Mouse (Mus musculus) common myeloid progenitor, adult 5-6 weeks (primary cell): Measurements from ENCODE around the gene Apom. TPM values are rescaled to one million over a fixed set of nuclear protein-coding genes. Genes with fewer than 3 reads are reported as not detected.

Experiments
- ATAC-seq: replicated peaks from 2 replicates; pipeline ENCODE4 v1.8.0; 2016; ENCODE audit warnings: low read depth, mild to moderate bottlenecking, moderate TSS enrichment, inconsistent platforms; ENCODE audit not compliant: poor library complexity, severe bottlenecking
- total RNA-seq: library from RNA; stranded (forward); fragments of 200-1000, 187-1606 nt; gene quantifications from 2 replicates; pipeline ENCODE4 v1.2.3, GENCODE M21; 2017

Gene Apom
- total RNA-seq: not detected in 2 replicates

GRCm38 (mm10) chr17:35131500-35132173 is at the start of gene Apom:
Gene Apom, minus strand, starts transcription at chr17:35132050.
- ATAC-seq: no peak

GRCm38 (mm10) chr17:35180093-35180492 is 48.2 kb upstream of the Apom start:
- ATAC-seq: no peak

DNA sequence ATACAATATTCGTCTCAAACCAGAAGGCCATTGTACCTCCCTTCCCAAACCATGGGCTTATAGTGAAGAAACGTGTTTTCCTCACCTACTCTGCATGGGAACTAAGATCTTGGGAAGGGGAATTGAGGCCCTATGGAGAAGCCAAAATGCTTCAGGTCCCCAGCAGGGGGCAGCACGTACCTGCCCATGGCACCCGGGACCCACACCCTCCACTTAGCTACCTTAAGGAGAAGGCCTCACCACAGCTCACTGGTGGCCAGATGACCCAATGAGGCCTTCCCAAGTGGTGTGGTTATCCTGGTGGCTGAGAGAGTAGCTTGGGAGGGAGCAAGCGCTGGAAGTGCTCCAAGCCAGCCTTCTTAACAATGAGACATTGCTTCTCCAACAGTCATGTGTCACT is 46.7 kb upstream of the Apom start:
- peak; percentile 93 for ATAC-seq

GRCm38 (mm10) chr17:35175968-35176367 is 44.1 kb upstream of the Apom start, which contains the start of gene Aif1:
Gene Aif1, minus strand, starts transcription at chr17:35176068.
- no peak for ATAC-seq

DNA sequence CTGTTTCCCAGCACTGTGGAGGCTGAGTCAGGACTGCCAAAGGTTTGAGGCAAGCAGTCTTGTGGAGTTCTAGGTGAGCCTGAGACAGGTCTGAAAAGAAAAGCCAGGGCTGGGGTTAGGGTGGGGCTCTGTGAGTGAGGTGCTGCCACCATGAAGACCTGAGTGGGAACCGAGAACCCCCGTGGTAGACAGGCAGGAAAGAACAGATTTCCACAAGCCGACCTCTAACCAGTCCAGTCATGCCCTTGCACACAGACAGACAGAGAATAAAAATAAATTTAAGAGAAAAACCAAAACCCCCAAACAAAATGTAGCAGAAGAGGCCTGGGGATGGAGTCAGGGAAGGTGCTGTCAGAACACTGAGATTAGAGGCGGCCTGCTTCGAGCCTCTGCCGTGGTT is 43.5 kb upstream of the Apom start:
- no peak for ATAC-seq

DNA sequence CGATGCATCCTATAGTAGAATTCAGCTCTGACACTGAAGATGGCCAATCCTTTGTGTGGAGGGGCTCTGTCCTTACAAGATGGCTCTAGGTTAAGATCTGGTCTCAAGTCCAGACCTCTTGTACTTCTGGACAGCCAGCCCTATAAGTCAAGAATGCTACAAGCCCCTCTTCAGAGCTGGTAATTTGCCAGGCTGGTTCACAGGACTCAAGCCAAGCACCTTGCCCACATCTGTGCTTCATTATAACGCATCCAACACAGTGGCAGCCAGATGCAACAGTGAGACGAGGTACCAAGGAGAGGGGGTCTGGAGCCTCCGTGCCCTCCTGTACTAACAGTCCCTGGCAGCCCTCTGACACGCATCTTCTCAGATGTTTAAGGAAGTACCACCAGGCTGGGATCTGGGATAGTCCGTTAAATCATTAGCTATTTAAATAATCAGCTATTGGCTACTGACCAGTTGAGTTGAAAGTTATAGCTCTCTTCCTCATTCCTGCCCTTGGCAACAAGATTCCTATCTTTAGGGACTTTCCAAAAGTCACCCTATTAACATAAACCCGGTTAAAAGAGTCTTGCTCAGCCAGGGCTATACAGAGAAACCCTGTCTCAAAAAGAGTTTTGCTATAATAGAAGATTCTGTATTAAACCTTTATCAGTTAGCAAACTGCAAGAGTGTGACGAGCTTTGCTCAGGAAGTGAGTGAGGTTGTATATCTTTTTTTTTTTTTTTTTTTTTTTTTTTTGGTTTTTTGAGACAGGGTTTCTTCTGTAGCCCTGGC is 42.5 kb upstream of the Apom start:
- no peak for ATAC-seq

DNA sequence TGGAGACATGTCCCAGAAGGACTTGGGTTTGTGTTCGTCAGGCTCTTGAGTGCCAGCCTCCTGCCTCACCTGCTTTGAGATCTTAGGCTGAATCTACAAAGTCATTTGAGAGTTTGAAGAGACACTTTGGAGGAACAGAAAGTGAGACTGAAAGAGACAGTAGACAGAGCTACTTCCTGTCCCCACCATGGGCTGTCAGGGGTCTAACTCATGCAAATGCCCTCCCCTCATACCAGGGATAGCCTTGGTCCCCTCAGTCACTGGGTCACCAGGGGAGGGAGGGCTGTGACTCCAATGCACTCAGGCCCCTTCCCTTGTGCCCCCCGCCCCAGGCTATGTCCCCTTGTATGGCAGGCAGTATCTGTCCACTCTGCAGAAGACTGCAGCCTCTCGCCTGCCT is 41.5 kb upstream of the Apom start:
- peak; percentile 29; the same call in 1 of the 2 replicates for ATAC-seq

DNA sequence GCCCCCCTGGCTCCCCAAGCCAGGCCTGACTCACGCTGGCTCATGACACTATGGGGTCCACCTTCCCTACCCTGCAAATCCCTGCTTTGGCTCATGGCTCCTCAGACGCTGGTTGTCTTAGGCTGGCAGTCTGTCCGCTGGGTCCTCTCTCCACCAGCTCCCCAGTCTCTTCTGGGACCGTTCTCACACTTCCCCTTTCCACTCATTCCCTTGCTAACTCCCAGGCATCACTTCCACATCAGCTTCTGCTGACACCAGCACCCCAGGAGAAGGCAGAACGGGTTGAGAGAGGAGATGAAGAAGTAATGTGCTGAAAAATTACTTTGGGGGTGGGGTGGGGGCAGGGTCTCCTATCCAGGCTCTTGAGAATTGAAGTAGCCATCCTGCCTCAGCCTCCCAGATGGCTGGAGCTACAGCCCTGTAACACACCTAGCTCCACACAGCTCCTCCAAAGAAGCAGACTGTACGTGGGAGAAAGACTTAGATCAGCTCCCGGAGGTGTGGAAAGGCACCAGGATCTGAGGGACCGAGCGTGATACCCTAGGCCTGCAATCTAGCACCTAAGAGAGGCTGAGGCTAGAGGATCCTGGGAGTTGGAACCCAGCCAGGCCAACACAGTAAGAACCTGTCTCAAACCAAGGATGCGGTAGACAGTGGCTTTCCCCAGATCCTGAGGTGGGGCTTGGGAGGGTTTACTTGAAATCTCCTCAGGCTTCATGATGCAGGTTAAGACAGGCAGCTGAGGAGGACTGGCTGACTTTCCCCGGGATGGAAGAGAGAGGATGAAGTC is 40.8 kb upstream of the Apom start:
- ATAC-seq: peak; percentile 51

GRCm38 (mm10) chr17:35168541-35169207 is 36.8 kb upstream of the Apom start:
- no peak for ATAC-seq

DNA sequence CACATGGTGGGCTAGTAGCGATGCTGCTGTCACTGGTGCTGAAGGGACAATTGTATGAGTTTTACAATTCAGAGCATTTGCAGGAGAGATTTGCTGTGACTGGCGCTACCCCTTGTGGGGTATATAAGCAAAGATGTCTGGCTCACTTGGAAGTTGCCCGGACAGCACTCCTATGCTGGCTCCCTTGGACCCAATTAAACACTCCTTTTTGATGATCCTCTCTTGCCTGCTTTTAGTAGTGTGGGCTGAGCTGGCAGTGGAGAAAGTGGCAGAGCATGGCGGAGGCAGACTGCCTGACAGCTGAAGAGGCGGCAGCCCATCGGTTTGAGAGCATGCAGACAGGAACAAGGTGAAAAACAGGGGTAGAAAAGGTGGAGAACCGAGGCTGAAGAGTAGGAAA is 35.9 kb upstream of the Apom start:
- ATAC-seq: no peak

DNA sequence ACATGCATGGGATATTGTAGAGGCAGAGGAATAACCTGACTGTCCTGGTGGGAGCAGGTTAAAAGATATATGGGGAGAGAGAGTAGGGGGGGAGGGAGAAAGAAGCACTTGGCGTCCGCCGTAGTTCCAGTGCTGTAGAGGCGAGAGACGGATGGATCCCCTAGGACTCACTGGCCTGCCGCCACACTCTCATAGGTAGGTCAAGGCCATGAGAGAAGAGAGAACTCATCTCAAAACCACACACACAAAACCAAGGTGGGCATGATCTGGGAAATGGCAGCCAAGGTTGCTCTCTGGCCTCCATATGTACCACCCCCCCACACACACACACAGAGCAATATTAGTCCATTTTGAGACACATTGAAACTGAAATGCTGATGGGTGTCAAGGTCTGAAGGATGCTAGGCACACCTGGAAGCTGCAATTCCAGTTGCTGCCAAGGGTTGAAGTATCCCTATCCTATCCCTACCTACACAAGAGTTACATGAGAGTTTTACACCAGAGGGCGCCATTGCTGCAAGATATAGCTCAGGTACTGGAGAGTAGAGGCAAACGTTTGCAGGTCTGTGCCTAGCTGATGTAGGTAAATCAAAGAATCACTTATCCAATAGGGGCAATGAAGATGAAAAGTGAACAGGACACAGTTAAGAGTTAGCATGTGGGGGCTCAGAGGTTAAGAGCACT is 34.6 kb upstream of the Apom start:
- ATAC-seq: no peak; the same call in 1 of the 2 replicates

- no peak for ATAC-seq
These were observed 33.8 kb upstream of the Apom start for GRCm38 (mm10) chr17:35165451-35166155.

DNA sequence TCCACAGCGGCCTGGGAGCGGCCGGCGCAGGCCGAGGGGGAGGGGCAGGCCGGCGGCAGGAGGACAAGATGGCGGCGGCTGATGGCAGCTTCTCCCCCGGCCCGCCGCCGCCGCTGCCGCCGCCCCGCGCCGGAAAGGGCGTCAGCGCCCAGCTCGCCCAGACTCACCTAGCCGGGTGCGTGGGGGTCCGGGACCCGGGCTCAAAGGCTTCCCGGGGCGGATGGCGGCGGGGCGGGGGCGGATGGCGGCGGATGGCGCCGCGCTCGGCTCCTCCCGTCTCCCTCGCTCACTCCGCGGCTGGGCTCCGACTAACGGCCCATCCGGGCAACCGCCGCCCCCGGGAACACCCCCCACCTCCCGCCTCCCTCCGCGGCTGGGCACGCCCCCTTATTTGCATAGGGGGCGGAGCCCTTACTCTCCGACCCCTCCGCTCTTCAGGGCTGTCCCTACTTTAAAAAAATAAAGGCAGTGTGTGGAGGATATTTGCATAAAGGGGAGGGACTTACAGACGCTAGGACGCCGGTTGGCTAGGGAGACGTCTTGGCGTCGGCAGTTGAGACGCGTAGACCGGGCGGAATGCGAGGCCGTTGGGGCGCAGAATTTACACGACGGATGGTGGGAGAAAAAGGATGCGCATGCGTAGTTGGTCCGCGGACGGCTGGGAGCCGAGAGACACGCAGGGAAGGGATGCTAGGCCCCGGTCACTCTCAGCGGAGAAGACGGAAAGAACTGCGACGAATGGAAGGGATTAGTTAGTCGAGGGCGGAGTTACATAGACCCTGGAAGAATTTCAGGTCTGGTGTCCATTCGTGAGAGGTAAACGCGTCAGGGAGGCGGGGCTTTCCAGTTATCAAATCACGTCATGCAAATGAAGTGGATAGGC is 33.0 kb upstream of the Apom start, which contains the start of gene Prrc2a:
Prrc2a (minus strand) TSS at position 330 of the 883 bp plus-strand sequence.
- ATAC-seq: peak; percentile 90

- no peak for ATAC-seq
These were observed 32.3 kb upstream of the Apom start for GRCm38 (mm10) chr17:35164218-35164567.

GRCm38 (mm10) chr17:35163326-35164081 is 31.7 kb upstream of the Apom start:
- no peak for ATAC-seq

GRCm38 (mm10) chr17:35162730-35163129 is 30.9 kb upstream of the Apom start:
- no peak for ATAC-seq

- no peak for ATAC-seq
These were observed 30.3 kb upstream of the Apom start for GRCm38 (mm10) chr17:35162121-35162520.
